Mouse (Mus musculus) lung, postnatal 10 days (tissue): Measurements from ENCODE around the gene Dusp7.

Source experiments
- DNase-seq: peaks from one replicate; pipeline ENCODE4 v3.0.0; 2021

The Dusp7 gene

GRCm38 (mm10) chr9:106368112-106368717, at the start of gene Dusp7:
Gene Dusp7 (plus strand): TSS chr9:106368632.
- DNase-seq, result peak; percentile 89

- no peak for DNase-seq
Measured at GRCm38 (mm10) chr9:106319095-106319494, 49.3 kb upstream of the Dusp7 start.

- no peak for DNase-seq
Measured at GRCm38 (mm10) chr9:106322497-106322896, 45.9 kb upstream of the Dusp7 start.

- peak; percentile 73 for DNase-seq
Measured at GRCm38 (mm10) chr9:106326241-106326640, 42.2 kb upstream of the Dusp7 start.

- no peak for DNase-seq
Measured at GRCm38 (mm10) chr9:106327125-106327809, 41.2 kb upstream of the Dusp7 start.

- DNase-seq, result peak; percentile 69
Measured at GRCm38 (mm10) chr9:106328068-106328610, 40.3 kb upstream of the Dusp7 start.

- no peak for DNase-seq
Measured at GRCm38 (mm10) chr9:106328772-106329511, 39.5 kb upstream of the Dusp7 start.

- DNase-seq, result no peak
Measured at GRCm38 (mm10) chr9:106332746-106333145, 35.7 kb upstream of the Dusp7 start.

GRCm38 (mm10) chr9:106337620-106338019, 30.8 kb upstream of the Dusp7 start:
- DNase-seq, result no peak

- peak; percentile 35 for DNase-seq
Measured at GRCm38 (mm10) chr9:106338462-106339172, 29.8 kb upstream of the Dusp7 start.

GRCm38 (mm10) chr9:106339173-106339558, 29.3 kb upstream of the Dusp7 start:
- no peak for DNase-seq

GRCm38 (mm10) chr9:106339730-106340129, 28.7 kb upstream of the Dusp7 start:
- DNase-seq, result no peak

GRCm38 (mm10) chr9:106340501-106341312, 27.7 kb upstream of the Dusp7 start:
- DNase-seq, result no peak

GRCm38 (mm10) chr9:106341313-106341686, 27.1 kb upstream of the Dusp7 start:
- no peak for DNase-seq

- no peak for DNase-seq
Measured at GRCm38 (mm10) chr9:106342573-106342972, 25.9 kb upstream of the Dusp7 start.

- peak; percentile 89 for DNase-seq
Measured at GRCm38 (mm10) chr9:106345167-106345566, 23.3 kb upstream of the Dusp7 start.

- no peak for DNase-seq
Measured at GRCm38 (mm10) chr9:106345630-106346029, 22.8 kb upstream of the Dusp7 start.

GRCm38 (mm10) chr9:106348281-106348680, 20.2 kb upstream of the Dusp7 start:
- DNase-seq, result no peak

- peak; percentile 82 for DNase-seq
Measured at GRCm38 (mm10) chr9:106349075-106349474, 19.4 kb upstream of the Dusp7 start.

- peak; percentile 47 for DNase-seq
Measured at GRCm38 (mm10) chr9:106351178-106351577, 17.3 kb upstream of the Dusp7 start.

- DNase-seq, result peak; percentile 24
Measured at GRCm38 (mm10) chr9:106353779-106354178, 14.7 kb upstream of the Dusp7 start.

- no peak for DNase-seq
Measured at GRCm38 (mm10) chr9:106354810-106355209, 13.6 kb upstream of the Dusp7 start.
